Mouse (Mus musculus) liver, postnatal 0 days (tissue): ENCODE results near the gene Bmp5.

ENCODE experiments used
- CTCF ChIP-seq: sonication (generic); IDR thresholded peaks from 2 replicates; pipeline ENCODE4 v1.5.1; 2016; ENCODE audit warnings: antibody characterized with exemption, low read depth
- EP300 ChIP-seq: IDR thresholded peaks from 2 replicates; pipeline ENCODE4 v1.6.1; 2016; ENCODE audit warnings: antibody characterized with exemption, low read depth, mild to moderate bottlenecking

- TF ChIP-seq CTCF (no peak), EP300 (no peak)
These were observed 101.2 kb downstream of the Bmp5 start for GRCm38 (mm10) chr9:75876333-75876732.
